Mouse (Mus musculus) liver, embryonic 14.5 days (tissue): Measurements from ENCODE around the gene Slc44a5. TPM values are rescaled to one million over a fixed set of nuclear protein-coding genes. Genes with fewer than 3 reads are reported as not detected.
"Not testable (repeated sequence)": the region's sequence is repeated elsewhere in the genome, so short reads cannot be mapped to it uniquely, and the experiment has no call there.

ENCODE experiments used
- ATAC-seq: fragments of 200-750 bp; cut with Nextera tagmentation; 2 replicates; pipeline ENCODE4 v1.8.0; 2017; ENCODE audit warnings: moderate number of reproducible peaks, mild to moderate bottlenecking, moderate library complexity; ENCODE audit not compliant: insufficient read depth
- DNase-seq, 3 experiments: peaks; one replicate each; pipeline ENCODE4 v3.0.0-alpha.2; 2012 to 2013; ENCODE audit warnings: low read depth in 3 of 3, low spot score in 3 of 3
- H3K27ac ChIP-seq: fragments of 300-500 bp; sonication (generic); 2 replicates; pipeline ENCODE4 v1.5.1; 2014; ENCODE audit warnings: moderate library complexity, mild to moderate bottlenecking, control low read depth, inconsistent platforms
- H3K27me3 ChIP-seq: fragments of 300-500 bp; sonication (generic); 2 replicates; pipeline ENCODE4 v1.6.1; 2014; ENCODE audit warnings: mild to moderate bottlenecking, low read length, moderate library complexity; ENCODE audit not compliant: control insufficient read depth, insufficient read depth
- H3K36me3 ChIP-seq: fragments of 300-500 bp; sonication (generic); replicated peaks from 2 replicates; pipeline ENCODE4 v1.6.1; 2014; ENCODE audit warnings: low read depth; ENCODE audit not compliant: control insufficient read depth, insufficient read depth
- H3K4me1 ChIP-seq, 2 experiments: fragments of 200-500 bp in 1 of 2; fragments of 300-500 bp in 1 of 2; sonication (generic) in 1 of 2; replicated peaks; 2 replicates each; pipeline ENCODE4 v1.6.1; 2012 to 2014; ENCODE audit warnings: antibody characterized with exemption in 1 of 2, inconsistent platforms in 1 of 2, low read length in 1 of 2; ENCODE audit not compliant: control insufficient read depth in 2 of 2, insufficient read depth in 2 of 2
- H3K4me2 ChIP-seq: fragments of 300-500 bp; sonication (generic); 2 replicates; pipeline ENCODE4 v1.6.1; 2014; ENCODE audit warnings: low read depth, mild to moderate bottlenecking, control low read depth, moderate library complexity
- H3K4me3 ChIP-seq, 2 experiments: fragments of 200-500 bp in 1 of 2; fragments of 300-500 bp in 1 of 2; sonication (generic) in 1 of 2; 2 replicates each; pipeline ENCODE4 v1.5.1; 2012 to 2014; ENCODE audit warnings: low read depth in 2 of 2, low read length in 2 of 2, mild to moderate bottlenecking in 2 of 2, control low read depth in 1 of 2, inconsistent platforms in 1 of 2, moderate library complexity in 1 of 2; ENCODE audit not compliant: insufficient read depth in 1 of 2
- H3K9ac ChIP-seq: fragments of 300-500 bp; sonication (generic); replicated peaks from 2 replicates; pipeline ENCODE4 v1.6.1; 2014; ENCODE audit warnings: mild to moderate bottlenecking, control low read depth, moderate library complexity
- H3K9me3 ChIP-seq: fragments of 300-500 bp; sonication (generic); 2 replicates; pipeline ENCODE4 v1.6.1; 2016; ENCODE audit warnings: low read length, mixed read lengths; ENCODE audit not compliant: control insufficient read depth
- CTCF ChIP-seq: IDR thresholded peaks from 2 replicates; pipeline ENCODE4 v1.5.1; 2016; ENCODE audit warnings: antibody characterized with exemption, low read depth, control low read depth
- EP300 ChIP-seq: IDR thresholded peaks from 2 replicates; pipeline ENCODE4 v1.6.1; 2016; ENCODE audit warnings: antibody characterized with exemption, low read depth
- WGBS: fragments of 180-500 bp; shearing (Covaris S2); extraction: QIAGEN DNeasy Blood & Tissue Kit; methylation state at CpG from one replicate; pipeline ENCODE4 v1.1.7; 2014; ENCODE audit not compliant: insufficient replicate concordance; 5-methylcytosine and 5-hydroxymethylcytosine counted together
- polyA plus RNA-seq, 2 experiments: library from polyadenylated mRNA; depleted of rRNA in 1 of 2; stranded (reverse) in 1 of 2; unstranded in 1 of 2; fragments of >200 nt; fragmentation: Nextera tagmentation in 1 of 2; extraction: Ambion mirVana in 1 of 2; gene quantifications; 2 replicates each; pipeline versions ENCODE4 v1.2.1 to v1.2.3; 2012 to 2014

Slc44a5 gene
- polyA plus RNA-seq, 2 experiments, result 0.39 to 0.48 TPM

GRCm38 (mm10) chr3:154149778-154150177 is 176.5 kb downstream of the Slc44a5 start:
- TF ChIP-seq EP300, result no peak
- no peak for TF ChIP-seq CTCF
- no peak overlapping the region for H3K4me3 ChIP-seq
- H3K27me3 ChIP-seq, result no peaks in the 10 kb centered on the region
- ATAC-seq (no peak), DNase-seq (no peak)
- H3K9ac ChIP-seq, result no peak overlapping the region
- H3K27ac ChIP-seq, result no peak overlapping the region
- H3K36me3 ChIP-seq, result no peaks in the 10 kb centered on the region
- no peaks in the 10 kb centered on the region for H3K9me3 ChIP-seq
- H3K4me1 ChIP-seq, result no peaks in the 10 kb centered on the region
- H3K4me2 ChIP-seq, result no peak overlapping the region
- 62% methylated on average over 4 of the region's 4 CpGs for WGBS

GRCm38 (mm10) chr3:154153541-154153940 is 180.3 kb downstream of the Slc44a5 start:
- ATAC-seq, result not testable (repeated sequence)

GRCm38 (mm10) chr3:154165882-154166281 is 192.6 kb downstream of the Slc44a5 start:
- Histone ChIP-seq H3K36me3 (no peaks in the 10 kb centered on the region), H3K9ac (no peak overlapping the region), H3K4me3 (no peak overlapping the region), H3K27me3 (no peaks in the 10 kb centered on the region), H3K4me2 (no peak overlapping the region), H3K4me1 (no peaks in the 10 kb centered on the region), H3K27ac (no peak overlapping the region), H3K9me3 (no peaks in the 10 kb centered on the region)
- DNase-seq (no peak), ATAC-seq (no peak)
- TF ChIP-seq EP300 (no peak), CTCF (no peak)
- WGBS, result 68% methylated on average over 4 of the region's 4 CpGs

More at GRCm38 (mm10) chr3:154153541-154153940, 180.3 kb downstream of the Slc44a5 start:
- H3K27me3 ChIP-seq, H3K36me3 ChIP-seq, H3K4me1 ChIP-seq, H3K27ac ChIP-seq, H3K9me3 ChIP-seq, DNase-seq, H3K4me2 ChIP-seq, H3K9ac ChIP-seq, H3K4me3 ChIP-seq: not testable (repeated sequence)
- 42% methylated on average over 3 of the region's 3 CpGs for WGBS

GRCm38 (mm10) chr3:154171881-154172592 is 198.8 kb downstream of the Slc44a5 start:
- H3K4me2 ChIP-seq, result no peak overlapping the region
- no peak overlapping the region for H3K4me3 ChIP-seq
- H3K9ac ChIP-seq, result no peak overlapping the region
- H3K9me3 ChIP-seq, result no peaks in the 10 kb centered on the region
- no peak for DNase-seq
- H3K27ac ChIP-seq, result no peak overlapping the region
- TF ChIP-seq EP300, result no peak
- no peak for TF ChIP-seq CTCF
- ATAC-seq, result no peak
- no peaks in the 10 kb centered on the region for H3K36me3 ChIP-seq
- no peaks in the 10 kb centered on the region for H3K27me3 ChIP-seq
- 59% methylated on average over 10 of the region's 10 CpGs for WGBS
- H3K4me1 ChIP-seq, result no peaks in the 10 kb centered on the region

DNA sequence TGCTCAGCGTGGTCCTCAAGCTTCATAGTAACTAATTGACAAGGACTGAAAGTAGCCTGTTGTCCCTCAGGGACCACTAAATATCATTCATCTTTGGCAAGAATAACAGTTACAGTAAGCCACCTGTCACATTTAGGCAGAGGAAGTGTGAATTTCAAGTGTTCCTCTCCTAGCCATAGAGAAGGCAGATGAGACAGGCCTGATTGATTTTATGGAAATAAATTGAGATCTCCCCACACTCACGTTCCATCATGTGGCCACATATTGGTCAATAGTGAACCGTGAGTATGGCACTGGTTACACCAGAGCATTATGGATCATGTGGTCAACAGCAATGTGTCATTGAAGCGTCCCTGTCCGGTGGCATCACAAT is 199.3 kb downstream of the Slc44a5 start:
- no peaks in the 10 kb centered on the region for H3K27me3 ChIP-seq
- no peak for DNase-seq
- H3K4me3 ChIP-seq, result no peak overlapping the region
- H3K9me3 ChIP-seq, result no peaks in the 10 kb centered on the region
- no peak overlapping the region for H3K27ac ChIP-seq
- H3K36me3 ChIP-seq, result no peaks in the 10 kb centered on the region
- H3K9ac ChIP-seq, result no peak overlapping the region
- 69% methylated on average over 5 of the region's 5 CpGs for WGBS
- no peak overlapping the region for H3K4me2 ChIP-seq
- ATAC-seq, result no peak
- no peak for TF ChIP-seq CTCF
- TF ChIP-seq EP300, result no peak
- no peaks in the 10 kb centered on the region for H3K4me1 ChIP-seq
